Mouse (Mus musculus): ENCODE measurements around the gene Clasrp. TPM values are rescaled to one million over a fixed set of nuclear protein-coding genes. Genes with fewer than 3 reads are reported as not detected.

The Clasrp gene
- 58.3 and 66.1 TPM in 2 replicates for polyA plus RNA-seq (2015; fragmentation: Nextera tagmentation; extraction: Ambion mirVana)

GRCm38 (mm10) chr7:19603849-19604605 lies at the start of gene Clasrp:
Gene Clasrp (minus strand): TSS chr7:19604486.
- ATAC-seq (ENCODE audit: insufficient number of reproducible peaks, low FRiP score, low TSS enrichment, low read depth) = peak; percentile 89
- H3K4me1 ChIP-seq = peaks cover 33% of the 10 kb centered on the region
- H3K27me3 ChIP-seq = no peaks in the 10 kb centered on the region
- H3K9me3 ChIP-seq (replicated peaks) = no peaks in the 10 kb centered on the region
- under 1% methylated on average over 57 of the region's 57 CpGs for WGBS
- H3K9ac ChIP-seq = peak within 1 kb of the TSS; percentile 99
- peak within 1 kb of the TSS; percentile 65 for H3K27ac ChIP-seq (replicated peaks)
- peaks cover 36% of the 10 kb centered on the region for H3K36me3 ChIP-seq
- peak within 1 kb of the TSS; percentile 100 for H3K4me3 ChIP-seq (replicated peaks)
- H3K4me2 ChIP-seq (replicated peaks) = peak within 1 kb of the TSS; percentile 81

GRCm38 (mm10) chr7:19652614-19653013 lies 48.3 kb upstream of the Clasrp start:
- Histone ChIP-seq H3K9me3 (replicated peaks) (no peaks in the 10 kb centered on the region), H3K4me3 (replicated peaks) (no peak overlapping the region), H3K36me3 (peaks cover 70% of the 10 kb centered on the region), H3K4me2 (replicated peaks) (no peak overlapping the region), H3K27ac (replicated peaks) (no peak overlapping the region), H3K27me3 (no peaks in the 10 kb centered on the region), H3K9ac (no peak overlapping the region), H3K4me1 (no peaks in the 10 kb centered on the region)
- ATAC-seq (ENCODE audit: insufficient number of reproducible peaks, low FRiP score, low TSS enrichment, low read depth) = no peak
- WGBS = 95% methylated on average over 2 of the region's 2 CpGs

GRCm38 (mm10) chr7:19651063-19651786 lies 46.9 kb upstream of the Clasrp start:
- Histone ChIP-seq H3K9me3 (replicated peaks) (no peaks in the 10 kb centered on the region), H3K27ac (replicated peaks) (no peak overlapping the region), H3K4me3 (replicated peaks) (no peak overlapping the region), H3K27me3 (no peaks in the 10 kb centered on the region), H3K36me3 (peaks cover 78% of the 10 kb centered on the region), H3K4me2 (replicated peaks) (no peak overlapping the region), H3K9ac (no peak overlapping the region), H3K4me1 (no peaks in the 10 kb centered on the region)
- WGBS = 87% methylated on average over 6 of the region's 6 CpGs
- ATAC-seq (ENCODE audit: insufficient number of reproducible peaks, low FRiP score, low TSS enrichment, low read depth) = no peak

- no peak for ATAC-seq (ENCODE audit: insufficient number of reproducible peaks, low FRiP score, low TSS enrichment, low read depth)
- Histone ChIP-seq H3K4me2 (replicated peaks) (no peak overlapping the region), H3K9me3 (replicated peaks) (no peaks in the 10 kb centered on the region), H3K27ac (replicated peaks) (no peak overlapping the region), H3K9ac (no peak overlapping the region), H3K4me3 (replicated peaks) (no peak overlapping the region), H3K4me1 (no peaks in the 10 kb centered on the region), H3K36me3 (peaks cover 97% of the 10 kb centered on the region), H3K27me3 (no peaks in the 10 kb centered on the region)
- WGBS = 95% methylated on average over 4 of the region's 4 CpGs
Observed at GRCm38 (mm10) chr7:19641223-19641622, 36.9 kb upstream of the Clasrp start.

- no peak overlapping the region for H3K9ac ChIP-seq
- H3K4me1 ChIP-seq = no peaks in the 10 kb centered on the region
- H3K27ac ChIP-seq (replicated peaks) = no peak overlapping the region
- no peak for ATAC-seq (ENCODE audit: insufficient number of reproducible peaks, low FRiP score, low TSS enrichment, low read depth)
- H3K27me3 ChIP-seq = no peaks in the 10 kb centered on the region
- no peak overlapping the region for H3K4me3 ChIP-seq (replicated peaks)
- 88% methylated on average over 11 of the region's 11 CpGs for WGBS
- peaks cover 88% of the 10 kb centered on the region for H3K36me3 ChIP-seq
- H3K9me3 ChIP-seq (replicated peaks) = no peaks in the 10 kb centered on the region
- H3K4me2 ChIP-seq (replicated peaks) = no peak overlapping the region
Observed at GRCm38 (mm10) chr7:19635074-19635827, 31.0 kb upstream of the Clasrp start.

GRCm38 (mm10) chr7:19634591-19634990 lies 30.3 kb upstream of the Clasrp start:
- 100% methylated on average over 2 of the region's 2 CpGs for WGBS
- Histone ChIP-seq H3K36me3 (peaks cover 82% of the 10 kb centered on the region), H3K9ac (no peak overlapping the region)

GRCm38 (mm10) chr7:19633855-19634254 lies 29.6 kb upstream of the Clasrp start:
- Histone ChIP-seq H3K27me3 (no peaks in the 10 kb centered on the region), H3K4me1 (peaks cover 5% of the 10 kb centered on the region; the same call in 1 of the 2 replicates), H3K36me3 (peaks cover 74% of the 10 kb centered on the region), H3K9ac (no peak overlapping the region), H3K27ac (replicated peaks) (no peak overlapping the region), H3K4me2 (replicated peaks) (no peak overlapping the region), H3K4me3 (replicated peaks) (no peak overlapping the region), H3K9me3 (replicated peaks) (no peaks in the 10 kb centered on the region)
- 93% methylated on average over 15 of the region's 15 CpGs for WGBS
- no peak for ATAC-seq (ENCODE audit: insufficient number of reproducible peaks, low FRiP score, low TSS enrichment, low read depth)

More at GRCm38 (mm10) chr7:19634591-19634990, 30.3 kb upstream of the Clasrp start:
- no peaks in the 10 kb centered on the region for H3K9me3 ChIP-seq (replicated peaks)
- no peak overlapping the region for H3K4me2 ChIP-seq (replicated peaks)
- H3K4me3 ChIP-seq (replicated peaks) = no peak overlapping the region
- no peak for ATAC-seq (ENCODE audit: insufficient number of reproducible peaks, low FRiP score, low TSS enrichment, low read depth)
- H3K27me3 ChIP-seq = no peaks in the 10 kb centered on the region
- peaks cover 2% of the 10 kb centered on the region; the same call in 1 of the 2 replicates for H3K4me1 ChIP-seq
- no peak overlapping the region for H3K27ac ChIP-seq (replicated peaks)

GRCm38 (mm10) chr7:19633197-19633596 lies 28.9 kb upstream of the Clasrp start:
- H3K9me3 ChIP-seq (replicated peaks) = no peaks in the 10 kb centered on the region
- no peak overlapping the region for H3K4me3 ChIP-seq (replicated peaks)
- peaks cover 5% of the 10 kb centered on the region; the same call in 1 of the 2 replicates for H3K4me1 ChIP-seq
- WGBS = 87% methylated on average over 17 of the region's 17 CpGs
- H3K9ac ChIP-seq = no peak overlapping the region
- no peak overlapping the region for H3K4me2 ChIP-seq (replicated peaks)
- H3K36me3 ChIP-seq = peaks cover 68% of the 10 kb centered on the region
- ATAC-seq (ENCODE audit: insufficient number of reproducible peaks, low FRiP score, low TSS enrichment, low read depth) = no peak
- no peaks in the 10 kb centered on the region for H3K27me3 ChIP-seq
- no peak overlapping the region for H3K27ac ChIP-seq (replicated peaks)

- H3K4me3 ChIP-seq (replicated peaks) = no peak overlapping the region
- H3K9me3 ChIP-seq (replicated peaks) = no peaks in the 10 kb centered on the region
- H3K27me3 ChIP-seq = no peaks in the 10 kb centered on the region
- no peak overlapping the region for H3K4me2 ChIP-seq (replicated peaks)
- peaks cover 63% of the 10 kb centered on the region for H3K36me3 ChIP-seq
- H3K4me1 ChIP-seq = peaks cover 5% of the 10 kb centered on the region; the same call in 1 of the 2 replicates
- H3K9ac ChIP-seq = no peak overlapping the region
- ATAC-seq (ENCODE audit: insufficient number of reproducible peaks, low FRiP score, low TSS enrichment, low read depth) = no peak
- no peak overlapping the region for H3K27ac ChIP-seq (replicated peaks)
Observed at GRCm38 (mm10) chr7:19632720-19633119, 28.4 kb upstream of the Clasrp start.

GRCm38 (mm10) chr7:19632275-19632674 lies 28.0 kb upstream of the Clasrp start:
- no peak overlapping the region for H3K9ac ChIP-seq
- H3K36me3 ChIP-seq = peaks cover 58% of the 10 kb centered on the region

GRCm38 (mm10) chr7:19629361-19629734 lies 25.1 kb upstream of the Clasrp start, which contains the start of gene Relb:
Gene Relb (minus strand): TSS chr7:19629438.
- H3K36me3 ChIP-seq = peaks cover 29% of the 10 kb centered on the region
- H3K9ac ChIP-seq = peak within 1 kb of the TSS; percentile 55
- peak within 1 kb of the TSS; percentile 88 for H3K27ac ChIP-seq (replicated peaks)
- no peaks in the 10 kb centered on the region for H3K9me3 ChIP-seq (replicated peaks)
- no peaks in the 10 kb centered on the region for H3K27me3 ChIP-seq
- peak; percentile 69 for ATAC-seq (ENCODE audit: insufficient number of reproducible peaks, low FRiP score, low TSS enrichment, low read depth)
- WGBS = under 1% methylated on average over 41 of the region's 41 CpGs
- H3K4me2 ChIP-seq (replicated peaks) = peak within 1 kb of the TSS; percentile 96
- peaks cover 5% of the 10 kb centered on the region; the same call in 1 of the 2 replicates for H3K4me1 ChIP-seq
- H3K4me3 ChIP-seq (replicated peaks) = peak within 1 kb of the TSS; percentile 71

More at GRCm38 (mm10) chr7:19632275-19632674, 28.0 kb upstream of the Clasrp start:
- Histone ChIP-seq H3K9me3 (replicated peaks) (no peaks in the 10 kb centered on the region), H3K4me3 (replicated peaks) (no peak overlapping the region), H3K27me3 (no peaks in the 10 kb centered on the region), H3K4me2 (replicated peaks) (no peak overlapping the region), H3K4me1 (peaks cover 5% of the 10 kb centered on the region; the same call in 1 of the 2 replicates), H3K27ac (replicated peaks) (no peak overlapping the region)
- ATAC-seq (ENCODE audit: insufficient number of reproducible peaks, low FRiP score, low TSS enrichment, low read depth) = no peak

Measured in embryonic facial prominence, embryonic 15.5 days (tissue).